Mouse (Mus musculus) hindbrain, embryonic 11.5 days (tissue): ENCODE data around the gene Rbm5. TPM values are rescaled to one million over a fixed set of nuclear protein-coding genes. Genes with fewer than 3 reads are reported as not detected.

ENCODE experiments used
- ATAC-seq: fragments of 200-750 bp; cut with Nextera tagmentation; 2 replicates; pipeline ENCODE4 v1.8.0; 2017; ENCODE audit warnings: mild to moderate bottlenecking, moderate TSS enrichment, moderate library complexity; ENCODE audit not compliant: low FRiP score
- DNase-seq: peaks from one replicate; pipeline ENCODE4 v3.0.0-alpha.2; 2015; ENCODE audit warnings: low spot score
- H3K27ac ChIP-seq: fragments of 300-500 bp; sonication (generic); 2 replicates; pipeline ENCODE4 v1.5.1; 2014; ENCODE audit warnings: mild to moderate bottlenecking, low read depth, low read length
- H3K27me3 ChIP-seq: fragments of 300-500 bp; sonication (generic); 2 replicates; pipeline ENCODE4 v1.6.1; 2014; ENCODE audit warnings: mild to moderate bottlenecking, low read length, moderate library complexity, mixed read lengths; ENCODE audit not compliant: control insufficient read depth, insufficient read depth
- H3K36me3 ChIP-seq: fragments of 300-500 bp; sonication (generic); 2 replicates; pipeline ENCODE4 v1.6.1; 2014; ENCODE audit warnings: mild to moderate bottlenecking, low read length, moderate library complexity, mixed read lengths; ENCODE audit not compliant: control insufficient read depth, insufficient read depth
- H3K4me1 ChIP-seq: fragments of 300-500 bp; sonication (generic); replicated peaks from 2 replicates; pipeline ENCODE4 v1.6.1; 2014; ENCODE audit warnings: low read length, mixed read lengths; ENCODE audit not compliant: control insufficient read depth, insufficient read depth
- H3K4me2 ChIP-seq: fragments of 300-500 bp; sonication (generic); replicated peaks from 2 replicates; pipeline ENCODE4 v1.6.1; 2014; ENCODE audit warnings: mild to moderate bottlenecking, low read depth, low read length
- H3K4me3 ChIP-seq: fragments of 300-500 bp; sonication (generic); 2 replicates; pipeline ENCODE4 v1.5.1; 2014; ENCODE audit warnings: low read depth, low read length
- H3K9ac ChIP-seq: fragments of 300-500 bp; sonication (generic); 2 replicates; pipeline ENCODE4 v1.6.1; 2014; ENCODE audit warnings: low read depth, low read length
- H3K9me3 ChIP-seq: fragments of 300-500 bp; sonication (generic); 2 replicates; pipeline ENCODE4 v1.6.1; 2016; ENCODE audit warnings: low read length; ENCODE audit not compliant: control insufficient read depth
- WGBS: fragments of 180-500 bp; shearing (Covaris S2); extraction: QIAGEN DNeasy Blood & Tissue Kit; methylation state at CpG from one replicate; pipeline ENCODE4 v1.1.7; 2014; 5-methylcytosine and 5-hydroxymethylcytosine counted together
- polyA plus RNA-seq: library from polyadenylated mRNA; unstranded; fragments of >200 nt; fragmentation: Nextera tagmentation; extraction: Ambion mirVana; gene quantifications from 2 replicates; pipeline ENCODE4 v1.2.1, GENCODE M21; 2014

The Rbm5 gene
- polyA plus RNA-seq, 1 experiment from 2014 or later, result 241 TPM

- peak; percentile 51 for DNase-seq
- no peak overlapping the region for H3K9ac ChIP-seq
- H3K4me1 ChIP-seq, result peaks cover 12% of the 10 kb centered on the region
- peak; percentile 38; the same call in 1 of the 2 replicates for ATAC-seq
- WGBS, result 7% methylated on average over 11 of the region's 11 CpGs
- H3K9me3 ChIP-seq, result no peaks in the 10 kb centered on the region
- H3K4me3 ChIP-seq, result no peak overlapping the region; the same call in 1 of the 2 replicates
- peak overlapping the region; percentile 19 for H3K4me2 ChIP-seq
- peak overlapping the region; percentile 31; the same call in 1 of the 2 replicates for H3K27ac ChIP-seq
- H3K27me3 ChIP-seq, result no peaks in the 10 kb centered on the region
- H3K36me3 ChIP-seq, result no peaks in the 10 kb centered on the region
These were observed 46.8 kb downstream of the Rbm5 start for GRCm38 (mm10) chr9:107723794-107724531.

GRCm38 (mm10) chr9:107723292-107723691 lies 47.5 kb downstream of the Rbm5 start:
- H3K9ac ChIP-seq, result 0 out of 2 replicates have a peak overlapping the region, but pooled peaks have one; percentile 2
- peak overlapping the region; percentile 31; the same call in 1 of the 2 replicates for H3K27ac ChIP-seq
- H3K9me3 ChIP-seq, result no peaks in the 10 kb centered on the region
- H3K4me3 ChIP-seq, result no peak overlapping the region
- H3K27me3 ChIP-seq, result no peaks in the 10 kb centered on the region
- WGBS, result 23% methylated on average over 6 of the region's 6 CpGs
- H3K4me1 ChIP-seq, result peaks cover 10% of the 10 kb centered on the region
- DNase-seq (no peak), ATAC-seq (peak; percentile 34; the same call in 1 of the 2 replicates)
- H3K4me2 ChIP-seq, result no peak overlapping the region
- H3K36me3 ChIP-seq, result no peaks in the 10 kb centered on the region

- Histone ChIP-seq H3K9ac (no peak overlapping the region), H3K4me2 (no peak overlapping the region), H3K27ac (no peak overlapping the region), H3K27me3 (0 out of 2 replicates have a peak, but pooled peaks cover 2% of the 10 kb centered on the region), H3K4me1 (peaks cover 16% of the 10 kb centered on the region), H3K4me3 (no peak overlapping the region), H3K9me3 (no peaks in the 10 kb centered on the region), H3K36me3 (no peaks in the 10 kb centered on the region)
- DNase-seq (no peak), ATAC-seq (no peak)
- WGBS, result 90% methylated on average over 10 of the region's 10 CpGs
These were observed 51.8 kb downstream of the Rbm5 start for GRCm38 (mm10) chr9:107718781-107719540.

- 52% methylated on average over 6 of the region's 6 CpGs for WGBS
- H3K36me3 ChIP-seq, result no peaks in the 10 kb centered on the region
- no peak overlapping the region for H3K27ac ChIP-seq
- no peaks in the 10 kb centered on the region for H3K9me3 ChIP-seq
- H3K27me3 ChIP-seq, result 0 out of 2 replicates have a peak, but pooled peaks cover 2% of the 10 kb centered on the region
- no peak overlapping the region for H3K4me3 ChIP-seq
- DNase-seq (no peak), ATAC-seq (no peak)
- no peak overlapping the region for H3K9ac ChIP-seq
- no peak overlapping the region for H3K4me2 ChIP-seq
- H3K4me1 ChIP-seq, result 0 out of 2 replicates have a peak, but pooled peaks cover 6% of the 10 kb centered on the region
These were observed 53.8 kb downstream of the Rbm5 start for GRCm38 (mm10) chr9:107716951-107717350.

GRCm38 (mm10) chr9:107715632-107716031 lies 55.2 kb downstream of the Rbm5 start:
- 87% methylated on average over 2 of the region's 2 CpGs for WGBS
- peak; percentile 0 for DNase-seq
- Histone ChIP-seq H3K27me3 (peaks cover 3% of the 10 kb centered on the region; the same call in 1 of the 2 replicates), H3K4me1 (0 out of 2 replicates have a peak, but pooled peaks cover 6% of the 10 kb centered on the region), H3K36me3 (no peaks in the 10 kb centered on the region), H3K9me3 (no peaks in the 10 kb centered on the region), H3K4me2 (no peak overlapping the region), H3K4me3 (no peak overlapping the region), H3K27ac (no peak overlapping the region), H3K9ac (no peak overlapping the region)
- no peak for ATAC-seq

- 0 out of 2 replicates have a peak, but pooled peaks have one; percentile 21 for ATAC-seq
These were observed 56.4 kb downstream of the Rbm5 start for GRCm38 (mm10) chr9:107714221-107714952.

GRCm38 (mm10) chr9:107709697-107710483 lies 60.9 kb downstream of the Rbm5 start, which contains the start of gene Sema3f:
Gene Sema3f, minus strand, starts transcription at chr9:107710475.
- Histone ChIP-seq H3K9ac (peak within 1 kb of the TSS; percentile 88), H3K27me3 (peaks cover 28% of the 10 kb centered on the region), H3K9me3 (no peaks in the 10 kb centered on the region), H3K4me1 (peaks cover 24% of the 10 kb centered on the region), H3K27ac (peak within 1 kb of the TSS; percentile 91), H3K36me3 (no peaks in the 10 kb centered on the region; the same call in 1 of the 2 replicates), H3K4me3 (peak within 1 kb of the TSS; percentile 77), H3K4me2 (peak within 1 kb of the TSS; percentile 97)
- ATAC-seq (peak; percentile 78), DNase-seq (peak; percentile 86)
- under 1% methylated on average over 67 of the region's 86 CpGs for WGBS

More at GRCm38 (mm10) chr9:107714221-107714952, 56.4 kb downstream of the Rbm5 start:
- peak; percentile 39 for DNase-seq
- Histone ChIP-seq H3K9ac (peak overlapping the region; percentile 23; the same call in 1 of the 2 replicates), H3K9me3 (no peaks in the 10 kb centered on the region), H3K4me2 (no peak overlapping the region), H3K4me3 (no peak overlapping the region), H3K27ac (peak overlapping the region; percentile 36; the same call in 1 of the 2 replicates), H3K27me3 (peaks cover 7% of the 10 kb centered on the region; the same call in 1 of the 2 replicates), H3K4me1 (peaks cover 13% of the 10 kb centered on the region), H3K36me3 (no peaks in the 10 kb centered on the region)
- WGBS, result 20% methylated on average over 12 of the region's 12 CpGs
